Mouse (Mus musculus): ENCODE measurements around the gene Tpm4. TPM values are rescaled to one million over a fixed set of nuclear protein-coding genes. Genes with fewer than 3 reads are reported as not detected.

Gene Tpm4
- polyA plus RNA-seq (2015; fragmentation: Illumina TruSeq; extraction: RNeasy Lipid Tissue Mini Kit (QIAGEN cat#74804); ENCODE audit: insufficient read depth, low read depth, low replicate concordance): 53.4 TPM

DNA sequence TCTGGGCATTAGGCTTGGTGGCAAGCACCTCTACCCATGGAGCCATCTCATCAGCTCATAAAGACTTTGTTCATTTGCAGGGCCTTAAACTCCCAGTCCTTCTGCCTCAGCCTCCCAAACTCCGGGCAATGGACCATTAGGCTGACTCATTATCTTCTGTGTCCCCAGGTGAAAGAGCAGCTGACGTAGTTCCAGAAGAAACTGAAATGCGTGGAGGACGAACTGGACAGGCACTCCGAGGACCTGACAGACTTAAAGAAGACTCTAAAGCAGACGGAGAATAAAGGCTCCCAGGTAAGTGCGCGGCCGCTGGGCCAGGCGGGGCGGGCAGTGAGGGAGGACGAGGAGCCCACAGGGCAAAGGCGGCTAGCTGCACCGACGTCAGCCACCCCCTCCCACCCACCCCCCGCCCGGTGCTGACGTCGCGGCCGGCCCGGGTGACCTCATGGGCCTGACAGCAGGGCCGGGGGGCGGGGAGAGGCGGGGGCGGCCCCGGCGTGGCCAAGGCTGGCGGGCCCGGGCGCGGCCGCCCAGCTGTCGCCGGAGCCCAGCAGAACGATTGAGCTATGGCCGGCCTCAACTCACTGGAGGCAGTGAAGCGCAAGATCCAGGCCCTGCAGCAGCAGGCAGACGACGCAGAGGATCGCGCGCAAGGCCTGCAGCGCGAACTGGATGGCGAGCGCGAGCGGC is at the start of gene Tpm4:
Tpm4 (plus strand) TSS at position 220 of the 690 bp plus-strand sequence.

GRCm38 (mm10) chr8:72106740-72107139 is 28.0 kb upstream of the Tpm4 start, which contains the start of gene Olfr374:
Gene Olfr374, plus strand, starts transcription at chr8:72107040.

GRCm38 (mm10) chr8:72160707-72161697 is 26.2 kb downstream of the Tpm4 start, which contains the start of gene Rab8a:
Gene Rab8a, plus strand, starts transcription at chr8:72161200.

GRCm38 (mm10) chr8:72189417-72190214 is 54.8 kb downstream of the Tpm4 start, which contains the start of gene Hsh2d:
Gene Hsh2d, plus strand, starts transcription at chr8:72189638.

Other genes with a start within 250 kb of the Tpm4 start
- 1.1 TPM for gene Zfp882, start 226.4 kb upstream of the Tpm4 start, polyA plus RNA-seq (2015; fragmentation: Illumina TruSeq; extraction: RNeasy Lipid Tissue Mini Kit (QIAGEN cat#74804); ENCODE audit: insufficient read depth, low read depth, low replicate concordance)
- gene Zfp617, start 226.3 kb upstream of the Tpm4 start, polyA plus RNA-seq (2015; fragmentation: Illumina TruSeq; extraction: RNeasy Lipid Tissue Mini Kit (QIAGEN cat#74804); ENCODE audit: insufficient read depth, low read depth, low replicate concordance): 3.9 TPM
- 1.7 TPM for gene Zfp961, start 183.9 kb upstream of the Tpm4 start, polyA plus RNA-seq (2015; fragmentation: Illumina TruSeq; extraction: RNeasy Lipid Tissue Mini Kit (QIAGEN cat#74804); ENCODE audit: insufficient read depth, low read depth, low replicate concordance)
- 0.76 TPM for gene Cyp4f18, start 125.3 kb upstream of the Tpm4 start, polyA plus RNA-seq (2015; fragmentation: Illumina TruSeq; extraction: RNeasy Lipid Tissue Mini Kit (QIAGEN cat#74804); ENCODE audit: insufficient read depth, low read depth, low replicate concordance)
- not detected for gene Olfr372, start 93.8 kb upstream of the Tpm4 start, polyA plus RNA-seq (2015; fragmentation: Illumina TruSeq; extraction: RNeasy Lipid Tissue Mini Kit (QIAGEN cat#74804); ENCODE audit: insufficient read depth, low read depth, low replicate concordance)
- not detected for gene Olfr373, start 51.8 kb upstream of the Tpm4 start, polyA plus RNA-seq (2015; fragmentation: Illumina TruSeq; extraction: RNeasy Lipid Tissue Mini Kit (QIAGEN cat#74804); ENCODE audit: insufficient read depth, low read depth, low replicate concordance)
- not detected for gene Olfr374, start 27.9 kb upstream of the Tpm4 start, polyA plus RNA-seq (2015; fragmentation: Illumina TruSeq; extraction: RNeasy Lipid Tissue Mini Kit (QIAGEN cat#74804); ENCODE audit: insufficient read depth, low read depth, low replicate concordance)
- gene Rab8a, start 26.2 kb downstream of the Tpm4 start, polyA plus RNA-seq (2015; fragmentation: Illumina TruSeq; extraction: RNeasy Lipid Tissue Mini Kit (QIAGEN cat#74804); ENCODE audit: insufficient read depth, low read depth, low replicate concordance): 15.3 TPM
- not detected for gene Hsh2d, start 54.7 kb downstream of the Tpm4 start, polyA plus RNA-seq (2015; fragmentation: Illumina TruSeq; extraction: RNeasy Lipid Tissue Mini Kit (QIAGEN cat#74804); ENCODE audit: insufficient read depth, low read depth, low replicate concordance)
- 0.41 TPM for gene Cib3, start 77.9 kb downstream of the Tpm4 start, polyA plus RNA-seq (2015; fragmentation: Illumina TruSeq; extraction: RNeasy Lipid Tissue Mini Kit (QIAGEN cat#74804); ENCODE audit: insufficient read depth, low read depth, low replicate concordance)
- gene Gm11034, start 78.7 kb downstream of the Tpm4 start, polyA plus RNA-seq (2015; fragmentation: Illumina TruSeq; extraction: RNeasy Lipid Tissue Mini Kit (QIAGEN cat#74804); ENCODE audit: insufficient read depth, low read depth, low replicate concordance): not detected
- gene Fam32a, start 84.8 kb downstream of the Tpm4 start, polyA plus RNA-seq (2015; fragmentation: Illumina TruSeq; extraction: RNeasy Lipid Tissue Mini Kit (QIAGEN cat#74804); ENCODE audit: insufficient read depth, low read depth, low replicate concordance): 13.5 TPM
- 17.6 TPM for gene Ap1m1, start 105.0 kb downstream of the Tpm4 start, polyA plus RNA-seq (2015; fragmentation: Illumina TruSeq; extraction: RNeasy Lipid Tissue Mini Kit (QIAGEN cat#74804); ENCODE audit: insufficient read depth, low read depth, low replicate concordance)
- not detected for gene Gm10282, start 170.3 kb downstream of the Tpm4 start, polyA plus RNA-seq (2015; fragmentation: Illumina TruSeq; extraction: RNeasy Lipid Tissue Mini Kit (QIAGEN cat#74804); ENCODE audit: insufficient read depth, low read depth, low replicate concordance)
- 28.8 TPM for gene Klf2, start 184.1 kb downstream of the Tpm4 start, polyA plus RNA-seq (2015; fragmentation: Illumina TruSeq; extraction: RNeasy Lipid Tissue Mini Kit (QIAGEN cat#74804); ENCODE audit: insufficient read depth, low read depth, low replicate concordance)

Data from pancreas, adult 10 weeks (tissue).